Mouse (Mus musculus): Measurements from ENCODE around the gene Fgfbp3. TPM values are rescaled to one million over a fixed set of nuclear protein-coding genes. Genes with fewer than 3 reads are reported as not detected.
A peak's percentile ranks its signal among the peaks of the same experiment; 100 is the strongest.

Fgfbp3 gene
- polyA plus RNA-seq, 1 experiment from 2014 or later, result 7.8 TPM

DNA sequence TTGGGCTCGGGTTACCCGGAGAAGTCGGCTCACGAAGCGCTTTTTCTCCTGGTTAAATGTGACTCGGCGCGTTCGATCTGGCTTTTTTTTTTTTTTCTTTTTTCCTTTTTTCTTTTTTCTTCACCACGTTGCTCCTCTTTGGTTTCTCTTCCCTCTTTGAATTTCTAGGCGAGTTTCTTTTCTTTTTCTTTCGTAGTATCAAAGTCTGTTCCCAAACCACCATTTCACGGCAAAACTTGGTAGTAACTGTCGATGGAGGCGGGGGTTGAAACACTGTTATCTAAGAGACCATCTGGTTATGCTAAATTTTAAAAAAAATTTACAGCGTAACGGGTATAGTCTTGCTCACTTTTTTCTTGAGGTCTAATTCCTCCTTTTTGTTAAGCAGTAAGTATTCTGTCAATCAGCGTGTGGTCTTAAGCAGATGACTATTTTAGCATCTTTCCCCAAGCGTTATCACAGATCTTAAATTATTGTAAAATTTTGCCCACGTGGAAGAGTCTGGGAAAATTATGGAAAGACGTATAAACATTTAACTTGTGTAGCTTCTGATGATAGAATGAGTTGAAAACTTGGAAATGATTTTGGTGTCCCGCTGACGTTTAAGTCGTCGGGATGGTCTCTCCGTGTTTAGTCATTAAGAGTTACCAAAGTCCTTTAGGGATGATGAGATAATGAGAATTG, 7.3 kb upstream of the Fgfbp3 start:
- Histone ChIP-seq H3K4me2 (peak overlapping the region; percentile 79), H3K27me3 (no peaks in the 10 kb centered on the region), H3K4me1 (peaks cover 33% of the 10 kb centered on the region), H3K4me3 (peak overlapping the region; percentile 81), H3K9me3 (no peaks in the 10 kb centered on the region), H3K27ac (peak overlapping the region; percentile 95), H3K36me3 (no peaks in the 10 kb centered on the region), H3K9ac (peak overlapping the region; percentile 95)
- WGBS, result 1% methylated on average over 26 of the region's 26 CpGs
- ATAC-seq (ENCODE audit: borderline replicate concordance, extremely low read depth, low FRiP score, low TSS enrichment), result no peak

DNA sequence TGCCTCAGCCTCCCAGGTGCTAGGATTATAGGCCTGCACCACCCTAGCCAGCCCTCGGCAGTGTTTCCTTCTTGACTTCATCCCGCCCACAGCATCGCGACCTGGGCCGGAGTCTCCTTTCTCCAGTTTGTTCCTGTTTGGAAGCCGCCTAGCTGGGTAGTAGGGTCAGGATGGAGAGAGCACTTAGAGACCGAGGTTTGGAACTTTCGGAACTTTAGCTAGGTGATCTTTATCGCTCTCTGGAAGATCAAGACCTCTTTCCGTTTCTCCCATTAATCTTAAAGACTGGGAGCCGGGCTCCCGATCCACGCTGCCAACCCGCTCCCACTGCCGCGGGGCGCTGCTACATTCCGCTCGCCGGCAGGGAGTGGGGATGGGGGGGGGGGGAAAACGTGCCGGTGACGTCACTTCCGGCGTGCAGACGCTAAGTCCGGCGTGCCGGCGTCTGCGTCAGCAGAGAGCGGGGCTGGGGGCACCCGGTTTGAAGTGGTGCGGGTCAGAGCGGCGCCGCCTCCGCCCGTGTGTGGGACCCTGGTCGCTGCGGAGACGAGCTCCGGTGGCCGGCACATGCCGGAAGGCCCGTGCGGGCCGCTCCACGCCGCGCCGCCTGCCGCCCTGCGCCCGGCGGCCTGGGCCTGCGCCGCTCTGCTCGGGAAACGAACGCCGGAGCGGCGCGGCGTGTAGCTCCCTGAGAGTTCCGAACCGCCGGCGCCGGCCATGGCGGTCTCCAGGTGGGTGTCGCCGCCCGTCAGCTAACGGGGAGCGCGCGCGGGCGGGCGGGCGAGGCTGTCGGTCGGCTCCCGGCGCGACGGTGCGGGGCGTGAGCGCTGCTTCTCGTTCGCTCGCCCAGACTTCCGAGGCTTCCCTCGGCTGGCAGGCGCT, 6.5 kb upstream of the Fgfbp3 start, which contains the start of gene Btaf1:
TSS of gene Btaf1 (plus strand) at position 409 of the 882 bp plus-strand sequence.
- peak; percentile 95 for ATAC-seq (ENCODE audit: borderline replicate concordance, extremely low read depth, low FRiP score, low TSS enrichment)
- Histone ChIP-seq H3K4me1 (peaks cover 33% of the 10 kb centered on the region), H3K4me3 (peak within 1 kb of the TSS; percentile 81), H3K27me3 (no peaks in the 10 kb centered on the region), H3K36me3 (no peaks in the 10 kb centered on the region), H3K9ac (peak within 1 kb of the TSS; percentile 95), H3K9me3 (no peaks in the 10 kb centered on the region), H3K4me2 (peak within 1 kb of the TSS; percentile 79), H3K27ac (peak within 1 kb of the TSS; percentile 95)
- WGBS, result under 1% methylated on average over 98 of the region's 98 CpGs

DNA sequence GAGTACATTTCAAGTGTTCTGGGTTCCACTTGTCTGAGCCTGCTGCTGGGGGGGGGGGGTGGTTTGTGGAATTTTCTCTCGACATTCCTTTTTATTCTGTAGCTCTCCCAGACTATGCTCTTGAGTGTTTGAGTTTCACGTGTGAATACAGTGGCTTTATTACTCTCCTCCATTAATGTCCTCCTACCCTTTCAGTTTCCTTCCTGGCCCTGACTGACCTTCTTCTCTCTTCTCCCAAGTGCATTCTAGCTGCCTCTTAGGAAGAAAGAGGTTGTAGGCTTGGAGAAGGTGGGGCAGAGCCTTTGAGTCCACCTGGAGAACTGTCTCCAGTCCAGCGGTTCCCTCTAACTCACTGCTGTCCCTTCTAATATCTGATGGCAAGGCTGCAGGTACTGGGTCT, 3.5 kb upstream of the Fgfbp3 start:
- 47% methylated on average over 3 of the region's 3 CpGs for WGBS
- ATAC-seq (ENCODE audit: borderline replicate concordance, extremely low read depth, low FRiP score, low TSS enrichment), result peak; percentile 8; the same call in 1 of the 2 replicates
- H3K27ac ChIP-seq, result peak overlapping the region; percentile 84
- H3K4me3 ChIP-seq, result no peak overlapping the region
- H3K9me3 ChIP-seq, result no peaks in the 10 kb centered on the region
- peaks cover 31% of the 10 kb centered on the region for H3K4me1 ChIP-seq
- no peak overlapping the region for H3K4me2 ChIP-seq
- H3K36me3 ChIP-seq, result no peaks in the 10 kb centered on the region
- no peaks in the 10 kb centered on the region for H3K27me3 ChIP-seq
- H3K9ac ChIP-seq, result no peak overlapping the region

DNA sequence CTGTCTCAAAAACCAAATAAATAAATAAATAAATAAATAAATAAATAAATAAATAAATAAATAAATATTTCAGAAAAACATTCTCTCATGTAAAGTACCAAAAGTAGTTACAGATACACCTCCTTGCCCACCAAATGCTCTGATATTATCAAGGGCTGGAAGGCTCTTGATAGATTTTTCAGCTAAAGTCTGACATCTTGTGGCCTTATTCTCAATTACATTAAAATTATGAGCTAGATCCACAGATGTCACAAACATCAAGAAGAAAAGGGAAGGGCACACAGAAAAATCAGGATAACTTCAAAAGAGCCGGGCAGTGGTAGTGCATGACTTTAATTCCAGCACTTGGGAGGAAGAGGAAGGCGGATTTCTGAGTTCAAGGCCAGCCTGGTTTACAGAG, 2.6 kb upstream of the Fgfbp3 start:
- H3K27me3 ChIP-seq, result no peaks in the 10 kb centered on the region
- 19% methylated on average over 2 of the region's 2 CpGs for WGBS
- peaks cover 29% of the 10 kb centered on the region for H3K4me1 ChIP-seq
- no peak for ATAC-seq (ENCODE audit: borderline replicate concordance, extremely low read depth, low FRiP score, low TSS enrichment)
- H3K9ac ChIP-seq, result no peak overlapping the region
- no peak overlapping the region for H3K4me3 ChIP-seq
- no peak overlapping the region for H3K4me2 ChIP-seq
- no peaks in the 10 kb centered on the region for H3K36me3 ChIP-seq
- no peaks in the 10 kb centered on the region for H3K9me3 ChIP-seq
- peak overlapping the region; percentile 80 for H3K27ac ChIP-seq

DNA sequence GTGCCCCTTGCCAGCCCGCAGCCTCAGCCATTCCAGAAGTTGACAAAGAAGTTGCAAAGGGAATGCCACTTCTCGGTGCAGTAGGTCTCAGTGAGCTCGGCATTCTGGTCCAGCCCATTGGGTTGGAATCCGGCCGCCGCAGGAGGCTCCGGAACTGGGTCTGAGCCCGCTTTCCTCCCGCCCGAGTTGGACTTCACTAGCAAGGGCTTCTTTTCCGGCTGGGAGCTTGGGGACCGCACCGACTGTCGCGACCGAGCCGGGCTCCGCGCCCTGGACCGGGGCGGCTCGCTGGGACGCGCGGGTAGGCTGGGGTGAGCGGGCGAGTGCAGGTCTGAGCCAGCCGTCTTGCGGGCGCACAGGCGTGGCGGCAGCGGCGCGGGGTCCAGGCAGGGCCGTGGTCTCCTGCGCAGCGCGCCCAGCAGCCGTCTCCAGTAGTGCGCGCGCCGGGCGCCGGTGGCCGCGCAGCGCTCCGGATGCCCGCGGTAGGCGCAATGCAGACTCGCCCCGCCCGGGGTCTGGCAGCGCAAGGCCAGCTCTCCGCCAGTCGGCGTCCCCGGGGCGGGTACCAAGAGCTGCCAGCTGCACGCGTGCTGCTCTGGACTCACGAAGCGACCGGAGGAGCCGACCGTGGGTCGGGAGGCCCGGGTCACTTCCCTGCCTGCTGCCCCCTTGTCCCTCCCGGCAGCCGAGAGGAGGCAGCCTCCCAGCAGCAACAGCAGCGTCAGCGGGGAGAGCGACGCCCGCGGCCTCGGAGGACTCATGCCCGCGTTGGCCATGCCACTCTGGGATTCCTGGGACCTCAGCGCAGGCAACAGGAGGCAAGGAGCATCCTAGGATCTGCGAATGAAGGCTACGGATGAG, 744 bp downstream of the Fgfbp3 start:
- no peaks in the 10 kb centered on the region for H3K36me3 ChIP-seq
- no peaks in the 10 kb centered on the region for H3K9me3 ChIP-seq
- peak overlapping the region; percentile 79 for H3K4me2 ChIP-seq
- H3K4me3 ChIP-seq, result peak overlapping the region; percentile 81
- peaks cover 19% of the 10 kb centered on the region for H3K4me1 ChIP-seq
- no peaks in the 10 kb centered on the region for H3K27me3 ChIP-seq
- peak overlapping the region; percentile 95 for H3K27ac ChIP-seq
- under 1% methylated on average over 74 of the region's 85 CpGs for WGBS
- ATAC-seq (ENCODE audit: borderline replicate concordance, extremely low read depth, low FRiP score, low TSS enrichment), result peak; percentile 88
- peak overlapping the region; percentile 72 for H3K9ac ChIP-seq

DNA sequence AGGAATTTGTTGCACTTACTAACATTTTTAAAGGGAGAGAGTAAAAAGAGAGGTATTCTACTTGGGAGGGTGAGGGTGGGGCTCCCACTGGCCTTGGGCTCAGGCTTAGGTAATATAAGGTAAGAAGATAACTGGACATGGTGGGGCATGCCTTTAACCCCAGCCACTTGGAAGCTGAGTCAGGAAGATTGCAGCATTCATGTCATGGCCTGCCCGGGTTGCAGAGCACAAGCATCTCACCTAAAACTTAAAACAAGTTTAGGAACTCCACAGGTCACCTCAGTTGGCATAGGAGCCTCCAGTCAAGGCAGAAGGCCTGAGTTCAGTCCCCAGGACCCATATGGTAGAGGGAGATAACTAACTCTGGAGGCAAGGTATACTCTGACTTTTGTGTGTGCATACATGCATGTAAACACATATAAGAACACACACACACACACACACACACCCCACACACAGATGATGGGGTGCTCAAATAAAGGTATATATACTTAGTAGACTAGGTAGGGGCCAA, 2.5 kb downstream of the Fgfbp3 start:
- Histone ChIP-seq H3K4me2 (no peak overlapping the region), H3K9me3 (no peaks in the 10 kb centered on the region), H3K27me3 (no peaks in the 10 kb centered on the region), H3K4me1 (peaks cover 14% of the 10 kb centered on the region), H3K27ac (no peak overlapping the region), H3K9ac (no peak overlapping the region), H3K4me3 (no peak overlapping the region), H3K36me3 (no peaks in the 10 kb centered on the region)
- no peak for ATAC-seq (ENCODE audit: borderline replicate concordance, extremely low read depth, low FRiP score, low TSS enrichment)
- 78% methylated on average over 1 of the region's 1 CpGs for WGBS

DNA sequence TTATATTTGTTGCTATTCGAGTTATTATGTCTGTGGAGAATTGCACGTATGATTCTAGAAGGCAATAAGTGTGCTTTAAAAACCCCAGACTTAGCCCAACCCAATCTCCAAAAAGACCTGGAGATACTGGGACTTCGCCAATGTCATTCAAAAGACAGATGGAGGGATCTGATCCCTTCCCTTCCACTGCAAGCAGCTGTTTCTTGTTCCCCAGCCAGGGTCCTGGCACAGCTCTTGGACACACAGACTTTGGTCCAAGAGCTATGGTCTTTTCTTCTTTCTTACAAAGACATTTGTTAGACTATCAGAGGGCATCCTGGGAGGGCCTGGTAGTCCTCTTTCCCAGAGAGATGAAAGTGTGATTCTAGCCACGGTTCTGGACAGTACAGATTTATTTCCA, 3.2 kb downstream of the Fgfbp3 start:
- Histone ChIP-seq H3K4me1 (peaks cover 14% of the 10 kb centered on the region), H3K36me3 (no peaks in the 10 kb centered on the region), H3K27ac (no peak overlapping the region), H3K9ac (no peak overlapping the region), H3K4me3 (no peak overlapping the region), H3K4me2 (no peak overlapping the region), H3K27me3 (no peaks in the 10 kb centered on the region), H3K9me3 (no peaks in the 10 kb centered on the region)
- 66% methylated on average over 4 of the region's 4 CpGs for WGBS
- no peak for ATAC-seq (ENCODE audit: borderline replicate concordance, extremely low read depth, low FRiP score, low TSS enrichment)

DNA sequence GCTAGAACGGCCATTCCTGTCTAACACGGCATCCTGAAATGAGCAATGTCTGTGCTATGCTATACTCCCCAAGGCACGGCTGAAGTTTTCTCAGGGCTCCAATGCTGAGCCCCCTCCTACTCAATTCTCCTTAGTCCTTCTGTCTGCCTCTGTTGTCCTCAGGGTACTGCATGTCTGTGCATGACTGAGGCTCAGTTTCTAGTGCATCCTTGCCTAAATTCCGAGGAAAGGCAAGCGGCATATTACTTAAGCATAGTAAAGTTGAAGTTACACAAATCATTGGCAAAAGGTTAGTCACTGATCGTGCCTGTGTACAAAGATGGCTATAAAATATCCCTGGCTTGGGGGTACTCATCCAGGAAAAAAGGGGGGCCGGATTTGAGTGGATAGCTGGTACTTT, 6.4 kb downstream of the Fgfbp3 start:
- WGBS, result 69% methylated on average over 7 of the region's 7 CpGs
- Histone ChIP-seq H3K4me3 (no peak overlapping the region), H3K4me1 (peaks cover 9% of the 10 kb centered on the region)

DNA sequence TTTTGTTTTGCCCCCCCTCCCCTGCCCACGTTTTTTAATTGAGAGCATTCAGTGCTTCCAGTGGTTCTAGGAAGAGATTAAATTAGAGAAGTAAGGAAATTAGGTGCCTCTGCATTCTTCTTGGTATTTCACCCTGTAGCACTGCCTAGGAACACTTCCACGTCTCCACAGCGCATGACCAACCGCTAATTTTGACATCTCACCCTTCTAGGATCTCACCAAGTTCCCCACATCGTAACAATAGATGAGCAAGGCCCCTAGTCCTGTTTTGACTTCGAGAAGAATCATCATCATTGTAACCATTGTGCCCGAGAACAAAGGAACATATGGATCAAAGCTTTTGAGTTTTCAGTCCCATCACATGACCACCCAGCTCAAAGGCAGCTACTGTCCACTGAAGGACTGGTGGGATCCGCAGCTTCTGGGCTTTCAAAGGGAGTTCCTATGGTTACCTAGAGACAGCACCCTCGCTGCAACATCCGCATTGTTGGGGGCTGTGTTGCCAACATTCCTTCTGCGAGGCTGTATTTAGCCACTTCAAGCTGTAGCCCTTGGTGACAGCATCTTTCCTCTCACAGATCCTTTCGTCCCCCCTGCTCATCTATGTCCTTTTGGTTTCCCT, 8.9 kb downstream of the Fgfbp3 start:
- Histone ChIP-seq H3K4me2 (no peak overlapping the region), H3K27me3 (no peaks in the 10 kb centered on the region), H3K9ac (no peak overlapping the region), H3K4me3 (no peak overlapping the region), H3K36me3 (no peaks in the 10 kb centered on the region), H3K9me3 (no peaks in the 10 kb centered on the region), H3K27ac (no peak overlapping the region), H3K4me1 (no peaks in the 10 kb centered on the region)
- 53% methylated on average over 12 of the region's 12 CpGs for WGBS
- no peak for ATAC-seq (ENCODE audit: borderline replicate concordance, extremely low read depth, low FRiP score, low TSS enrichment)

More for the DNA sequence above, 6.4 kb downstream of the Fgfbp3 start:
- no peak for ATAC-seq (ENCODE audit: borderline replicate concordance, extremely low read depth, low FRiP score, low TSS enrichment)
- H3K27me3 ChIP-seq, result no peaks in the 10 kb centered on the region
- no peak overlapping the region for H3K9ac ChIP-seq
- no peak overlapping the region for H3K4me2 ChIP-seq
- no peaks in the 10 kb centered on the region for H3K9me3 ChIP-seq
- no peaks in the 10 kb centered on the region for H3K36me3 ChIP-seq
- H3K27ac ChIP-seq, result no peak overlapping the region

DNA sequence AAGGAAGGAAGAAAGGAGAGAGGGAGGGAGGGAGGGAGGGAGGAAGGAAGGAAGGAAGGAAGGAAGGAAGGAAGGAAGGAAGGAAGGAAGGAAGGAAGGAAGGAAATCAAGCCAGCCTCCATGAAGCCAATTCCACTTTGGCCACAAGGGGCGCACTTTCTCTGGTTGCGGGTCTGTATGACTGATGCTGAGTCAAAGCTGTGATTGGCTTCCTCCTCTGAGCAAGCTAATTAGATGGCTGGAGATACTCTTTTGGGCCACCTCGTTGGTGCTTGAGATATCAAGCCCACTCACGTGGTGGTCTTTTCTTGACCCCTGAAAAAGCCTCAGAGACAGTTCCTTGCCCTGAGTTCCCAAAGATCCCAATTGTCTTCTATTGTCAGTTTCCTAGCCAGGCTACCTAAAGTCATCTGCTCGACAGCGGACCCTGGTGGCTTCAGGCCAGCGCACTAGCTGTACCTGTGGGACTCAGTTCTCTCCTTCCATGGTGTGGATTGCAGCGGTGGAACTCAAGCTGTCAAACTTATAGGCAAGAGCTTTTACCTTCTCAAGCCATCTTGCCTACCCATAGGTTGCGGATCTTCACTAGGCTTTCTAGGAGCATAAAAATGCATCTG, 9.6 kb downstream of the Fgfbp3 start:
- Histone ChIP-seq H3K4me3 (no peak overlapping the region), H3K4me1 (peaks cover 3% of the 10 kb centered on the region; the same call in 1 of the 2 replicates), H3K27ac (no peak overlapping the region), H3K36me3 (no peaks in the 10 kb centered on the region), H3K27me3 (no peaks in the 10 kb centered on the region), H3K9ac (no peak overlapping the region), H3K9me3 (no peaks in the 10 kb centered on the region), H3K4me2 (no peak overlapping the region)
- no peak for ATAC-seq (ENCODE audit: borderline replicate concordance, extremely low read depth, low FRiP score, low TSS enrichment)
- 21% methylated on average over 9 of the region's 9 CpGs for WGBS

DNA sequence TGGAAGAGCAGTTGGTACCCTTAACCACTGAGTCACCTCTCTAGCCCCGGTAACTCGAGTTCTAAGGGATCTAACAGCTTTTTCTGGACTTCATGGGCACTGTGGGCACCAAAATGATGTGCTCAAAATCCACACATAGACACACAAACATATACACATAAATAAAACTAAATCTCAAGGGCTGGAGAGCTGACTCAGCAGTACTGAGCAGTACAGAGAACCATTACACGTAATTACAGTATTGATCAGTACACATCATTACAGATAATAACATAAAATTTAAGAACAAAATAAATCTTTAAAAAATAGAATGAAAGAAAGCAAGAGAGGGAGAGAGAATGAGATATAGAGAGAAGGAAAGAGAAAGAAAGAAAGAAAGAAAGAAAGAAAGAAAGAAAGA, 10.3 kb downstream of the Fgfbp3 start:
- no peak overlapping the region for H3K4me3 ChIP-seq
- WGBS, result 77% methylated on average over 3 of the region's 3 CpGs
- peaks cover 6% of the 10 kb centered on the region; the same call in 1 of the 2 replicates for H3K4me1 ChIP-seq
- no peaks in the 10 kb centered on the region for H3K36me3 ChIP-seq
- no peaks in the 10 kb centered on the region for H3K9me3 ChIP-seq
- H3K9ac ChIP-seq, result no peak overlapping the region
- H3K27ac ChIP-seq, result no peak overlapping the region
- no peak overlapping the region for H3K4me2 ChIP-seq
- no peak for ATAC-seq (ENCODE audit: borderline replicate concordance, extremely low read depth, low FRiP score, low TSS enrichment)
- no peaks in the 10 kb centered on the region for H3K27me3 ChIP-seq

All from lung, embryonic 15.5 days (tissue).